Mouse (Mus musculus): Measurements from ENCODE around the gene Tmem147. TPM values are rescaled to one million over a fixed set of nuclear protein-coding genes. Genes with fewer than 3 reads are reported as not detected.

Gene Tmem147
- total and polyA plus RNA-seq, 2 experiments from 2014 or later: 238 to 338 TPM

- Histone ChIP-seq H3K36me3 (ENCODE audit: insufficient read depth, low read length) (no peaks in the 10 kb centered on the region), H3K9me3 (ENCODE audit: low read length) (no peaks in the 10 kb centered on the region), H3K4me1 (ENCODE audit: insufficient read depth, low read length) (peaks cover 12% of the 10 kb centered on the region; the same call in 1 of the 2 replicates), H3K4me2 (ENCODE audit: low read depth, low read length) (peak overlapping the region; percentile 63), H3K27ac (no peak overlapping the region), H3K4me3 (ENCODE audit: low read length) (peak overlapping the region; percentile 34), H3K27me3 (ENCODE audit: insufficient read depth, low read length) (no peaks in the 10 kb centered on the region), H3K9ac (replicated peaks; ENCODE audit: low read length) (0 out of 2 replicates have a peak overlapping the region, but pooled peaks have one; percentile 24)
- WGBS: 2% methylated on average over 43 of the region's 43 CpGs
- peak; percentile 86 for DNase-seq (ENCODE audit: low spot score)
- no peak for TF ChIP-seq CTCF (IDR thresholded peaks at IDR 0.05; ENCODE audit: low read depth)
- ATAC-seq: peak; percentile 96
Measured at GRCm38 (mm10) chr7:30717006-30717715, 12.2 kb downstream of the Tmem147 start.

DNA sequence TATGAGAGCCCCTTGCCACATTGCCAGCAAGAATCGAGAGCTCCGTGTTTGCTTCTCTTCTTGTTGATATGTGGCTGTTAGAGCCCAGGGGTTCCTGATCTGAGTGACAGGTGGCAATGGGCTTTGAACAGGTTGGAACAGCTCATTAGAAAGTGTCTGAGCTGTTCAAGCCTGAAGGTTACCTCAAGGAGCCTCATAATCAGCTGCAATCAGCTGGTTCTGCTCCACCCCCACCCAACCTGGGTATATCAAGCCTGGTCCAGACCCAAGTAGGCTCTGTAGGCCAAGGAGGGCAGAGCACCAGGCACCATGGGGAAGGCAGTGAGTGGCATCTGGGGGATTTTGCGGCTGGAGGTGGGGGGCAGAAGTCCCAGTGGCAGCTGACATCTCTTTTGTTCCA, 17.4 kb downstream of the Tmem147 start, which contains the start of gene Atp4a:
Gene Atp4a, plus strand, starts transcription at position 268 of the 400 bp plus-strand sequence.
- Histone ChIP-seq H3K4me2 (ENCODE audit: low read depth, low read length) (no peak within 1 kb of the TSS), H3K36me3 (ENCODE audit: insufficient read depth, low read length) (no peaks in the 10 kb centered on the region), H3K27me3 (ENCODE audit: insufficient read depth, low read length) (no peaks in the 10 kb centered on the region), H3K9ac (replicated peaks; ENCODE audit: low read length) (no peak within 1 kb of the TSS), H3K27ac (no peak within 1 kb of the TSS), H3K9me3 (ENCODE audit: low read length) (no peaks in the 10 kb centered on the region), H3K4me3 (ENCODE audit: low read length) (no peak within 1 kb of the TSS), H3K4me1 (ENCODE audit: insufficient read depth, low read length) (0 out of 2 replicates have a peak, but pooled peaks cover 2% of the 10 kb centered on the region)
- WGBS: 86% methylated on average over 3 of the region's 3 CpGs
- no peak for TF ChIP-seq CTCF (IDR thresholded peaks at IDR 0.05; ENCODE audit: low read depth)
- ATAC-seq (no peak), DNase-seq (ENCODE audit: low spot score) (no peak)

- H3K4me3 ChIP-seq (ENCODE audit: low read length): no peak overlapping the region
- ATAC-seq (no peak), DNase-seq (ENCODE audit: low spot score) (no peak)
- H3K9ac ChIP-seq (replicated peaks; ENCODE audit: low read length): no peak overlapping the region
- H3K27me3 ChIP-seq (ENCODE audit: insufficient read depth, low read length): no peaks in the 10 kb centered on the region
- no peak for TF ChIP-seq CTCF (IDR thresholded peaks at IDR 0.05; ENCODE audit: low read depth)
- no peak overlapping the region for H3K27ac ChIP-seq
- H3K4me2 ChIP-seq (ENCODE audit: low read depth, low read length): no peak overlapping the region
- no peaks in the 10 kb centered on the region for H3K36me3 ChIP-seq (ENCODE audit: insufficient read depth, low read length)
- WGBS: 80% methylated on average over 1 of the region's 1 CpGs
- H3K4me1 ChIP-seq (ENCODE audit: insufficient read depth, low read length): no peaks in the 10 kb centered on the region
- no peaks in the 10 kb centered on the region for H3K9me3 ChIP-seq (ENCODE audit: low read length)
Measured at GRCm38 (mm10) chr7:30707441-30707840, 21.9 kb downstream of the Tmem147 start.

- Histone ChIP-seq H3K9me3 (ENCODE audit: low read length) (no peaks in the 10 kb centered on the region), H3K4me1 (ENCODE audit: insufficient read depth, low read length) (no peaks in the 10 kb centered on the region), H3K9ac (replicated peaks; ENCODE audit: low read length) (no peak overlapping the region), H3K27ac (no peak overlapping the region), H3K4me3 (ENCODE audit: low read length) (no peak overlapping the region), H3K36me3 (ENCODE audit: insufficient read depth, low read length) (no peaks in the 10 kb centered on the region), H3K27me3 (ENCODE audit: insufficient read depth, low read length) (no peaks in the 10 kb centered on the region), H3K4me2 (ENCODE audit: low read depth, low read length) (no peak overlapping the region)
- TF ChIP-seq CTCF (IDR thresholded peaks at IDR 0.05; ENCODE audit: low read depth): no peak
- no peak for ATAC-seq
- DNase-seq (ENCODE audit: low spot score): no peak
- WGBS: 78% methylated on average over 8 of the region's 8 CpGs
Measured at GRCm38 (mm10) chr7:30706214-30706882, 23.0 kb downstream of the Tmem147 start.

- no peak within 1 kb of the TSS for H3K4me3 ChIP-seq (ENCODE audit: low read length)
- no peak within 1 kb of the TSS for H3K27ac ChIP-seq
- TF ChIP-seq CTCF (IDR thresholded peaks at IDR 0.05; ENCODE audit: low read depth): no peak
- WGBS: 40% methylated on average over 9 of the region's 9 CpGs
- ATAC-seq (no peak), DNase-seq (ENCODE audit: low spot score) (peak; percentile 16)
- no peak within 1 kb of the TSS for H3K4me2 ChIP-seq (ENCODE audit: low read depth, low read length)
- H3K9me3 ChIP-seq (ENCODE audit: low read length): no peaks in the 10 kb centered on the region
- H3K4me1 ChIP-seq (ENCODE audit: insufficient read depth, low read length): no peaks in the 10 kb centered on the region
- no peaks in the 10 kb centered on the region for H3K36me3 ChIP-seq (ENCODE audit: insufficient read depth, low read length)
- H3K27me3 ChIP-seq (ENCODE audit: insufficient read depth, low read length): no peaks in the 10 kb centered on the region
- H3K9ac ChIP-seq (replicated peaks; ENCODE audit: low read length): no peak within 1 kb of the TSS
Measured at GRCm38 (mm10) chr7:30698589-30698988, 30.8 kb downstream of the Tmem147 start, which contains the start of gene 2200002J24Rik. TSS of gene 2200002J24Rik (plus strand) at chr7:30698926.

GRCm38 (mm10) chr7:30698101-30698500, 31.2 kb downstream of the Tmem147 start:
- Histone ChIP-seq H3K4me3 (ENCODE audit: low read length) (no peak overlapping the region), H3K4me2 (ENCODE audit: low read depth, low read length) (no peak overlapping the region), H3K4me1 (ENCODE audit: insufficient read depth, low read length) (no peaks in the 10 kb centered on the region), H3K9ac (replicated peaks; ENCODE audit: low read length) (no peak overlapping the region), H3K9me3 (ENCODE audit: low read length) (no peaks in the 10 kb centered on the region), H3K27me3 (ENCODE audit: insufficient read depth, low read length) (no peaks in the 10 kb centered on the region), H3K27ac (no peak overlapping the region), H3K36me3 (ENCODE audit: insufficient read depth, low read length) (no peaks in the 10 kb centered on the region)
- ATAC-seq (no peak), DNase-seq (ENCODE audit: low spot score) (no peak)
- WGBS: 62% methylated on average over 5 of the region's 5 CpGs
- no peak for TF ChIP-seq CTCF (IDR thresholded peaks at IDR 0.05; ENCODE audit: low read depth)

Data from hindbrain, postnatal 0 days (tissue).